In the genomic region with DNA sequence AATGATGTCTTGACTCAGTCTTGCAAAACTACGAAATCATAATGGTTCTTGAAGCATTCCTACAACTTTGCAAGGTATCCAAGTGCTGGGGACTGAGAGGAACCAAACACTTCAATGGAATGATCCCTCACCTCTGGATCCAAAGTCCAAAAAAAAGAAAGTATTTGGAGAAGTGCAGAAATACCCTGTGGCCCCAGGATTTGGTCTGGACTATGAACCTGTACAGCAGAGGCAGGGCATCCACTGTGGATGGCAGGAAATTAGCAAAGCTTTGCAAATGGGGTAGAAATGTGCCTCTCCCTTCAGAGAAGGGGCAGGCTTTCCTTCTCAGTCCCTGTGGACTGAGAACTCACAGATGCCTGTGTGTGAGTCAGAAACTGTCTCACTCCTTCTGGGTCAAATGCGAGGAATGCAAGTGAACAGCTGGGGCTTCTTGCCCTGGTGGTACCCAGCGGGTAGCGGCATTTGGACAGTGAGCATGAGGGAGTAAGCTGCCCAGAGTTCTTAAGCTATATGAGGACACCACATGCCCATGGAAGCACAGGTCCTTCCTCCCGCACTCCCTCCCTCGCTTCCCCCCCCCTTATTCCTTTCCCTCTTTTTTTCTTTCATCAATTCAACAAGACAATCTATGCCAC, we compare ENCODE assay signal across 10 mouse cellular contexts.
A peak's percentile ranks its signal among the peaks of the same experiment; 100 is the strongest.
DNase-seq lines count a peak whose midpoint lies in the region; ATAC-seq and TF ChIP-seq lines count a peak whose summit lies in the region.
"Had no signal": no experiment of that assay in that cellular context is flagged by ENCODE, and none has a peak within 500 bp of the region (broad histone marks: within the 10 kb centered on the region; RNA-seq: fewer than 3 reads in every experiment).

No protein-coding gene starts in this region.

- no peak for ATAC-seq in lung, embryonic 15.5 days (ENCODE audit: borderline replicate concordance, extremely low read depth, low FRiP score, low TSS enrichment)
- ATAC-seq in intestine, embryonic 16.5 days: 0 out of 2 replicates have a peak, but pooled peaks have one; percentile 27
- ATAC-seq in hindbrain, embryonic 13.5 days (ENCODE audit: low FRiP score): no peak

- no peak for TF ChIP-seq CTCF in lung, adult 2 months (IDR thresholded peaks at IDR 0.05; ENCODE audit: insufficient read depth, low read length)

- intact Hi-C loops in left cerebral cortex, postnatal 10 days (cut with DNase I): no loop called here

- no peak for TF ChIP-seq POLR2A in lung, adult 2 months (IDR thresholded peaks at IDR 0.05; ENCODE audit: borderline replicate concordance, extremely low read depth, low read depth, low read length)
- peak; percentile 74 for TF ChIP-seq POLR2A in myocyte (IDR thresholded peaks at IDR 0.05; ENCODE audit: insufficient read length, low read depth)

- no peaks in the 10 kb centered on the region for H3K9me3 ChIP-seq in heart, embryonic 10.5 days
- H3K9me3 ChIP-seq in lung, embryonic 15.5 days: no peaks in the 10 kb centered on the region
- H3K9me3 ChIP-seq in intestine, embryonic 16.5 days (ENCODE audit: control insufficient read depth, low read length): no peaks in the 10 kb centered on the region
- H3K9me3 ChIP-seq in hindbrain, embryonic 13.5 days: no peaks in the 10 kb centered on the region

- H3ac ChIP-seq in myocyte (ENCODE audit: control insufficient read depth, insufficient read length): peak overlapping the region; percentile 2

- peaks cover 13% of the 10 kb centered on the region for H3K79me2 ChIP-seq in myocyte (ENCODE audit: control insufficient read depth, insufficient read depth)

- 80% methylated on average over 6 of the region's 6 CpGs for WGBS in heart, embryonic 10.5 days
- 81% methylated on average over 6 of the region's 6 CpGs for WGBS in lung, embryonic 15.5 days
- 71% methylated on average over 6 of the region's 6 CpGs for WGBS in lung, adult 2 months
- WGBS in intestine, embryonic 16.5 days: 80% methylated on average over 6 of the region's 6 CpGs
- WGBS in hindbrain, embryonic 13.5 days: 89% methylated on average over 6 of the region's 6 CpGs

- H3K4me1 ChIP-seq in heart, embryonic 10.5 days: peaks cover 48% of the 10 kb centered on the region
- peaks cover 34% of the 10 kb centered on the region for H3K4me1 ChIP-seq in lung, embryonic 15.5 days
- H3K4me1 ChIP-seq in lung, adult 2 months (ENCODE audit: control insufficient read depth, insufficient read depth, low read length): peaks cover 29% of the 10 kb centered on the region
- peaks cover 32% of the 10 kb centered on the region for H3K4me1 ChIP-seq in intestine, embryonic 16.5 days (ENCODE audit: control insufficient read depth, insufficient read depth, low read length)
- H3K4me1 ChIP-seq in hindbrain, embryonic 13.5 days (replicated peaks): peaks cover 33% of the 10 kb centered on the region

- no peak for DNase-seq in heart, embryonic 10.5 days (ENCODE audit: low spot score)
- DNase-seq in heart, adult 9 months (ENCODE audit: low spot score in 2 of 2): no peak
- no peak for DNase-seq in lung, adult 2 months
- DNase-seq in left cerebral cortex, postnatal 10 days (ENCODE audit: extremely low spot score in 1 of 2, low spot score in 2 of 2): no peak
- DNase-seq: right cerebral cortex, postnatal 14 days; thymus, adult 2 months had no signal

- H3K9ac ChIP-seq in lung, embryonic 15.5 days: no peak overlapping the region
- no peak overlapping the region for H3K9ac ChIP-seq in intestine, embryonic 16.5 days (ENCODE audit: low read depth, low read length)
- H3K9ac ChIP-seq in hindbrain, embryonic 13.5 days: no peak overlapping the region

- no peaks in the 10 kb centered on the region for H3K36me3 ChIP-seq in heart, embryonic 10.5 days
- H3K36me3 ChIP-seq in lung, embryonic 15.5 days: no peaks in the 10 kb centered on the region
- no peaks in the 10 kb centered on the region for H3K36me3 ChIP-seq in intestine, embryonic 16.5 days (ENCODE audit: control insufficient read depth, insufficient read depth, low read length)
- H3K36me3 ChIP-seq in myocyte (ENCODE audit: control insufficient read depth, insufficient read depth): peaks cover 25% of the 10 kb centered on the region
- H3K36me3 ChIP-seq in hindbrain, embryonic 13.5 days: no peaks in the 10 kb centered on the region

- no peak overlapping the region for H3K4me2 ChIP-seq in lung, embryonic 15.5 days
- no peak overlapping the region for H3K4me2 ChIP-seq in intestine, embryonic 16.5 days (ENCODE audit: low read depth, low read length)
- peak overlapping the region; percentile 83 for H3K4me2 ChIP-seq in myocyte (ENCODE audit: low read depth)
- H3K4me2 ChIP-seq in hindbrain, embryonic 13.5 days: no peak overlapping the region

- no peak overlapping the region for H3K4me3 ChIP-seq in heart, embryonic 10.5 days
- H3K4me3 ChIP-seq in lung, embryonic 15.5 days: no peak overlapping the region
- no peak overlapping the region for H3K4me3 ChIP-seq in lung, adult 2 months (replicated peaks; ENCODE audit: extremely low read depth, low read depth, low read length)
- H3K4me3 ChIP-seq in intestine, embryonic 16.5 days (ENCODE audit: low read length): no peak overlapping the region
- H3K4me3 ChIP-seq in myocyte: peak overlapping the region; percentile 1
- H3K4me3 ChIP-seq in hindbrain, embryonic 13.5 days: no peak overlapping the region

- peak overlapping the region; percentile 83 for H3K27ac ChIP-seq in heart, embryonic 10.5 days
- H3K27ac ChIP-seq in lung, embryonic 15.5 days: peak overlapping the region; percentile 95
- peak overlapping the region; percentile 72 for H3K27ac ChIP-seq in intestine, embryonic 16.5 days (ENCODE audit: low read length)
- no peak overlapping the region for H3K27ac ChIP-seq in hindbrain, embryonic 13.5 days

- H3K27me3 ChIP-seq in heart, embryonic 10.5 days (ENCODE audit: insufficient read depth, poor library complexity, severe bottlenecking): no peaks in the 10 kb centered on the region
- no peaks in the 10 kb centered on the region for H3K27me3 ChIP-seq in lung, embryonic 15.5 days
- no peaks in the 10 kb centered on the region for H3K27me3 ChIP-seq in intestine, embryonic 16.5 days (replicated peaks; ENCODE audit: control insufficient read depth, insufficient read depth, low read length)
- H3K27me3 ChIP-seq in myocyte (ENCODE audit: control insufficient read depth, insufficient read depth, insufficient read length): no peaks in the 10 kb centered on the region
- no peaks in the 10 kb centered on the region for H3K27me3 ChIP-seq in hindbrain, embryonic 13.5 days

TF ChIP-seq in myocyte, 11 proteins besides CTCF, POLR2A, EP300 and RAD21:
- TF ChIP-seq MYOD1 (IDR thresholded peaks at IDR 0.05; ENCODE audit: control insufficient read depth in 1 of 3, insufficient read length in 2 of 3, low read depth in 2 of 3): peak; percentile 67 to 97 (median 97)
- no peak for TF ChIP-seq REST (IDR thresholded peaks at IDR 0.05; ENCODE audit: insufficient read depth, insufficient read length)
- no peak for TF ChIP-seq USF1 (IDR thresholded peaks at IDR 0.05; ENCODE audit: low read depth)
- peak; percentile 92 for TF ChIP-seq POLR2AphosphoS2 (IDR thresholded peaks at IDR 0.05; ENCODE audit: insufficient read length, low read depth)
- peak; percentile 84 for TF ChIP-seq TCF12 (IDR thresholded peaks at IDR 0.05; ENCODE audit: insufficient read depth, poor library complexity, severe bottlenecking)
- TF ChIP-seq MAX (IDR thresholded peaks at IDR 0.05; ENCODE audit: low read depth): no peak
- TF ChIP-seq CEBPB (IDR thresholded peaks at IDR 0.05; ENCODE audit: insufficient read depth, poor library complexity, severe bottlenecking): no peak
- peak; percentile 28 for TF ChIP-seq SRF (IDR thresholded peaks at IDR 0.05; ENCODE audit: control insufficient read depth, insufficient read length, low read depth)
- peak; percentile 61 for TF ChIP-seq TCF3 (IDR thresholded peaks at IDR 0.05; ENCODE audit: insufficient read length, low read depth)
- TF ChIP-seq MYOG (IDR thresholded peaks at IDR 0.05; ENCODE audit: control insufficient read depth in 1 of 3, insufficient read depth in 1 of 3, insufficient read length in 2 of 3, low read depth in 2 of 3): peak; percentile 86 to 98 (median 95)
